Mouse (Mus musculus): ENCODE results near the gene Fbxw8. TPM values are rescaled to one million over a fixed set of nuclear protein-coding genes. Genes with fewer than 3 reads are reported as not detected.

Gene Fbxw8
- polyA plus RNA-seq, 1 experiment from 2014 or later: 18.0 TPM

GRCm38 (mm10) chr5:118123096-118123495, 32.2 kb downstream of the Fbxw8 start:
- Histone ChIP-seq H3K9me3 (replicated peaks) (no peaks in the 10 kb centered on the region), H3K4me1 (peaks cover 39% of the 10 kb centered on the region), H3K36me3 (peaks cover 29% of the 10 kb centered on the region), H3K4me2 (no peak overlapping the region), H3K9ac (replicated peaks) (no peak overlapping the region), H3K27me3 (replicated peaks) (no peaks in the 10 kb centered on the region), H3K27ac (replicated peaks) (no peak overlapping the region), H3K4me3 (replicated peaks) (no peak overlapping the region)
- no peak for ATAC-seq (ENCODE audit: low FRiP score)
- 67% methylated on average over 10 of the region's 10 CpGs for WGBS

GRCm38 (mm10) chr5:118121928-118122327, 33.3 kb downstream of the Fbxw8 start:
- Histone ChIP-seq H3K9me3 (replicated peaks) (no peaks in the 10 kb centered on the region), H3K4me1 (peaks cover 48% of the 10 kb centered on the region), H3K9ac (replicated peaks) (no peak overlapping the region), H3K36me3 (peaks cover 17% of the 10 kb centered on the region), H3K27ac (replicated peaks) (no peak overlapping the region), H3K4me3 (replicated peaks) (no peak overlapping the region), H3K4me2 (no peak overlapping the region), H3K27me3 (replicated peaks) (no peaks in the 10 kb centered on the region)
- ATAC-seq (ENCODE audit: low FRiP score): no peak
- WGBS: 96% methylated on average over 4 of the region's 4 CpGs

DNA sequence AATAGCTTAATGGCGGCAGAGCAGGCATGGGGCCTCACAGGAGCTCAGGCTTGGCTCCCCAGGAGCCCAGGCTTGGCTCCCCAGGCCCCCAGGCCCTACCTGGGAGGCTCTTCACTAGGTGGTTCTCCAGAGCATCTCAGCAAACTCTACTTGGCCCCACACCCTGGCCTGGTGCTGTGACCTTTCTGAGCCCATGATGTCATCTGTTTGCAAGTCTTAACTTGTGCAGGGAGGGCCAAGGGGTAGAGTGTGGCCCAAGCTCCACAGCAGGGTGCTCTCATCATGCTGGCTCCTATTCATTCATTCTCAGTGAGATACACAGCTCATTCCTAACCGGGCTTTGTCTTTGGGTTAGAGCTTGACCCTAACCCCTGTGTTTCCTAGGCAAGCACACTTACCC, 34.6 kb downstream of the Fbxw8 start:
- peaks cover 10% of the 10 kb centered on the region for H3K36me3 ChIP-seq
- no peaks in the 10 kb centered on the region for H3K9me3 ChIP-seq (replicated peaks)
- no peak overlapping the region for H3K9ac ChIP-seq (replicated peaks)
- peaks cover 61% of the 10 kb centered on the region for H3K4me1 ChIP-seq
- no peak overlapping the region for H3K4me3 ChIP-seq (replicated peaks)
- ATAC-seq (ENCODE audit: low FRiP score): no peak
- 39% methylated on average over 2 of the region's 2 CpGs for WGBS
- no peak overlapping the region for H3K4me2 ChIP-seq
- H3K27ac ChIP-seq (replicated peaks): no peak overlapping the region
- no peaks in the 10 kb centered on the region for H3K27me3 ChIP-seq (replicated peaks)

GRCm38 (mm10) chr5:118118922-118119321, 36.3 kb downstream of the Fbxw8 start:
- no peaks in the 10 kb centered on the region for H3K9me3 ChIP-seq (replicated peaks)
- WGBS: 30% methylated on average over 5 of the region's 5 CpGs
- 0 out of 2 replicates have a peak overlapping the region, but pooled peaks have one; percentile 21 for H3K9ac ChIP-seq (replicated peaks)
- no peaks in the 10 kb centered on the region for H3K27me3 ChIP-seq (replicated peaks)
- no peak overlapping the region for H3K4me3 ChIP-seq (replicated peaks)
- peak overlapping the region; percentile 7; the same call in 1 of the 2 replicates for H3K4me2 ChIP-seq
- H3K36me3 ChIP-seq: no peaks in the 10 kb centered on the region
- ATAC-seq (ENCODE audit: low FRiP score): peak; percentile 83
- peak overlapping the region; percentile 79 for H3K27ac ChIP-seq (replicated peaks)
- H3K4me1 ChIP-seq: peaks cover 61% of the 10 kb centered on the region

DNA sequence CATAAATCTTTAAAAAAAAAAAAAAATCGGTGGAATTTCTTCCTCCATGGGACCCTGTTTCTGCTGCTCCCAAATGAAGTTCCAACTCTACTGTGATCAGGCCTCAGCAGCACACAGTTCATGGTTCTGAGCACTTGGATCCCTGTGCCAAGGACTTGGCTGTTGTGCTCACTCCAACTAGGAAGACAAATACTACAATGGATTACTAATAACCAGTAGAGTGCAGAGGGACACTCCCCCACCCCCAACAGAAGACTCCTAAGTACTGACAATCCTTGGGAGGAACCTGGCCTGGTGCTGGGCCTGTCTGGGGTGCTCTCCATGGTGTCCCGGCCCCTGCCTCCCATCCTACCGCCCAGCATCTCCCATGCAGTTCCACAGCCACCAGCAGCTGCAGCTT, 36.9 kb downstream of the Fbxw8 start:
- Histone ChIP-seq H3K36me3 (no peaks in the 10 kb centered on the region), H3K9me3 (replicated peaks) (no peaks in the 10 kb centered on the region), H3K4me2 (peak overlapping the region; percentile 7; the same call in 1 of the 2 replicates), H3K9ac (replicated peaks) (0 out of 2 replicates have a peak overlapping the region, but pooled peaks have one; percentile 21), H3K27ac (replicated peaks) (peak overlapping the region; percentile 79), H3K4me3 (replicated peaks) (no peak overlapping the region), H3K27me3 (replicated peaks) (no peaks in the 10 kb centered on the region), H3K4me1 (peaks cover 59% of the 10 kb centered on the region)
- ATAC-seq (ENCODE audit: low FRiP score): no peak
- 75% methylated on average over 3 of the region's 3 CpGs for WGBS

DNA sequence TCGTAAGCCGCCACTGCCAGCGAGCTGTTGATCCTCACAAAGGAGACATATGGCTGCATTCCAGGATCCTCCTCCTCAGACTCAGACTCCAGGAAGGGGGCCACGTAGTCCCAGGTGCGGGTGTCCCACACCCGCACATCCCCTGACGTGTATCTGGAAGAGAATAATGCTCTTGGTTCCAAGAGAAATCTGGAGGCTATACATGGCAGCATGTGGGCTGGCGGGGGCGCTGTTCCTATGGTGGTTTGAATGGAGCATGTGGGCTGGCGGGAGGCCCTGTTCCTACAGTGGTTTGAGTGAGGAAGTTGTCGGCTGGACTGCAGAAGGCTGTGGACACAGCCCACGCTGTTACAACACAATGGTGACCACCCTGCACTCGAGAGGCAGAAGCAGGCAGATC, 41.6 kb downstream of the Fbxw8 start:
- H3K36me3 ChIP-seq: peaks cover 30% of the 10 kb centered on the region
- ATAC-seq (ENCODE audit: low FRiP score): no peak
- peaks cover 34% of the 10 kb centered on the region for H3K4me1 ChIP-seq
- no peak overlapping the region for H3K4me3 ChIP-seq (replicated peaks)
- no peak overlapping the region for H3K4me2 ChIP-seq
- H3K27me3 ChIP-seq (replicated peaks): no peaks in the 10 kb centered on the region; the same call in 1 of the 2 replicates
- H3K9ac ChIP-seq (replicated peaks): no peak overlapping the region
- H3K27ac ChIP-seq (replicated peaks): no peak overlapping the region
- H3K9me3 ChIP-seq (replicated peaks): no peaks in the 10 kb centered on the region
- 63% methylated on average over 13 of the region's 13 CpGs for WGBS

GRCm38 (mm10) chr5:118113043-118113442, 42.2 kb downstream of the Fbxw8 start:
- peaks cover 30% of the 10 kb centered on the region for H3K36me3 ChIP-seq
- no peak for ATAC-seq (ENCODE audit: low FRiP score)
- no peak overlapping the region for H3K9ac ChIP-seq (replicated peaks)
- no peak overlapping the region for H3K4me2 ChIP-seq
- H3K27me3 ChIP-seq (replicated peaks): no peaks in the 10 kb centered on the region; the same call in 1 of the 2 replicates
- H3K4me3 ChIP-seq (replicated peaks): no peak overlapping the region
- 89% methylated on average over 7 of the region's 7 CpGs for WGBS
- H3K27ac ChIP-seq (replicated peaks): no peak overlapping the region
- H3K4me1 ChIP-seq: peaks cover 34% of the 10 kb centered on the region
- H3K9me3 ChIP-seq (replicated peaks): no peaks in the 10 kb centered on the region

DNA sequence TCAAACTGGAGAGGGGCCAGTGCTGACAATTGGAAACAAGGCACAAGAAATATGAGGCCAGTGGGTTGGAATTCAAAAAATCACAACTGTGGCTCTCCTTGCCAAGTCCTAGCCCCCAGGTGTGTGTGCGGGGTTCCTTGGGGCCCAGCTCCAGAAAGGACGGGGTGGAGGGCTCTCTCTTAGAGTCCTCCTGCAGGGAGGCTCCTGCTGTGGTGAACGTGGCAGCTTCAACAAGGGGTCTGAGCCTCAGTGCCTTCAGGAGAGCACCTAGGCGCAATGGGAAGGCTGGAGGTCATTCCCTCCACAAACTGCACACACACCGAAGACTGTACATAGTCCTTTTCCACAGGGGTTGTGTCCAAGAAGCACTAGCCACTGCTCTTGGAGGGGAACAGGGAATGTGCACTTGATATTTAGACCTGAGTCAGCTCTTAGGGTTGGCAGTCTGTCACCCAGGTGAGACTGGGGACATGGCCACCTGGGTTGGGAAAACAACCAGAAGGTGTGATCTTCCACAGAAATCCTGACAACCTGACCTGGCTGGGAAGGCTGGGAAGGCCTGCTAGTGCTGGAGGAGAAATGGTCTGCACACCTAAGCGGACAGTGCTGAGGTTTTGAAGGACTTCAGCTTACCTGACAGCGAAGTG, 46.3 kb downstream of the Fbxw8 start:
- Histone ChIP-seq H3K4me2 (no peak overlapping the region), H3K27ac (replicated peaks) (peak overlapping the region; percentile 49; the same call in 1 of the 2 replicates), H3K4me3 (replicated peaks) (no peak overlapping the region), H3K27me3 (replicated peaks) (no peaks in the 10 kb centered on the region; the same call in 1 of the 2 replicates), H3K9me3 (replicated peaks) (no peaks in the 10 kb centered on the region), H3K4me1 (peaks cover 17% of the 10 kb centered on the region), H3K9ac (replicated peaks) (no peak overlapping the region), H3K36me3 (peaks cover 37% of the 10 kb centered on the region)
- 83% methylated on average over 7 of the region's 7 CpGs for WGBS
- no peak for ATAC-seq (ENCODE audit: low FRiP score)

DNA sequence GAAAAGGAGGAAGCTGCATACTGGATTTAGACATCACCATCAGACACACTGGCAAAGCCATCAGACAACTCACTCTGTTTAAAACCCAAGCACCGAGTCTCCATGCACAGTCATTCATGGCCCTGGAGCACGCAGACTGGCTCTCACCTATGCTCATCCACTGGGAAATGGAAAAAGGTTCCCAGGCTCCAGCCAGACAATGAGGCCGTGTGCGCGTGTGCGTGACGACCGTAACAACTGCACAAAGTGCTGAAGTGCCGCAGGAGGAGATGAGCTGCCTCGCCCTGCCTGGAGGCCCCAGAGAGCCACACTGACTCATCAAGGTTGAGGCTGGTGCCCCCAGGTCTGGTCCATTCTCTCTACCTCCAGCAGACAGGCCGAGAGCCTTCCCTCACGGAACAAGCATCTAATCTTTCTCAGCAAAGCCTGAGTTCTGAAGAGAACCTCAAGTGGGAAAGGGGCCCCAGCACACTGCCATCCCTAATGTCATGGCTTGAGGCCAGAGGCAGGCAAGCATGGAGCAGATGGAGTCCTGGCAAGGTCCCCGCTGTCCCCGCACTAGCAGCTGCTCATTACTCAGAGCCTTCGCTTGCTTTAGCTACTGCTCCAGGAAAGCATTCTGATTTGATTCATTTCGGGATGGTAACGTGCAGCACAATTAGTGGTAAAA, 47.0 kb downstream of the Fbxw8 start:
- WGBS: 49% methylated on average over 17 of the region's 17 CpGs
- ATAC-seq (ENCODE audit: low FRiP score): no peak; the same call in 1 of the 2 replicates
- Histone ChIP-seq H3K4me1 (peaks cover 17% of the 10 kb centered on the region), H3K4me3 (replicated peaks) (no peak overlapping the region), H3K36me3 (peaks cover 37% of the 10 kb centered on the region), H3K27me3 (replicated peaks) (no peaks in the 10 kb centered on the region; the same call in 1 of the 2 replicates), H3K9ac (replicated peaks) (no peak overlapping the region), H3K4me2 (no peak overlapping the region), H3K27ac (replicated peaks) (peak overlapping the region; percentile 49; the same call in 1 of the 2 replicates), H3K9me3 (replicated peaks) (no peaks in the 10 kb centered on the region)

DNA sequence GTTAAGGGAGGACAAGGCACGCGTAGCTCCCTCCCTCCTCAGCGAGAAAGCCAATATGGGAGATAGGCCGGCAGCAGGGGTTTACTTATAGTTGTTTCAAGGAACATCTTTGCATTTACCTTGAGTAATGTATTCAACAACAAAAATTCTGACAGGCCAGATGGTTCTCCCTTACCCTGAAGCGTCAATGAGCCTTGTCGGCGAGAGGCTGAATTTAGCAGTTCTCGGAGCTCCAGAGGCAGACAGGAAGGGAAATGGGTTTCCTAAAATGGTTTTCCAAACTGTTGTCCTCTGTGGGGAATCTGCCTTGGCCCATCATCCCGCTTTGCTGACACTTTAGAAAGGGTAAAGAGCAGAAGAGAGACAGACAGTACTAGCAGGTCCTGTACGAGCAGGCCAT, 48.6 kb downstream of the Fbxw8 start:
- H3K9me3 ChIP-seq (replicated peaks): no peaks in the 10 kb centered on the region
- peaks cover 30% of the 10 kb centered on the region for H3K36me3 ChIP-seq
- no peak overlapping the region for H3K4me3 ChIP-seq (replicated peaks)
- H3K4me2 ChIP-seq: no peak overlapping the region
- 86% methylated on average over 10 of the region's 10 CpGs for WGBS
- no peaks in the 10 kb centered on the region; the same call in 1 of the 2 replicates for H3K27me3 ChIP-seq (replicated peaks)
- ATAC-seq (ENCODE audit: low FRiP score): no peak
- no peak overlapping the region for H3K27ac ChIP-seq (replicated peaks)
- peaks cover 17% of the 10 kb centered on the region for H3K4me1 ChIP-seq
- no peak overlapping the region for H3K9ac ChIP-seq (replicated peaks)

DNA sequence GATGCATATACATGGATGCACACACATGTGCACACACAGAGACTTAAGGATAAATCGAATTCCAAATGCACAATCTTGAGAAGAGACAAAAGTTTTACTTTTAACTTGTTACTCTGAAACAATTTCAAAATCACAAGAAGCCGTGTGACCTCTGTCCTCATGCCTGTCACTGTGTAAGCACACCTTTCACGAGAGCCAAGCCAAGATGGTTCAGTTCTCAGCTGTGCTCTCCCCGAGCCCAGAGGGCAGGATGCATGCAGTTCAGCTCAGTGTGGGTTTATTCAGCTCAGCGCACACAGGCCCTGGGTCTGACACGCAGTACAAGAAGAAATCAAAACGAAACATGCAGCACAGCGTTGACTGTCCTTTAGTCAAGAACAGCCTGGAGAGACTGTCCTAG, 49.7 kb downstream of the Fbxw8 start:
- no peak overlapping the region for H3K4me3 ChIP-seq (replicated peaks)
- peaks cover 24% of the 10 kb centered on the region for H3K4me1 ChIP-seq
- WGBS: 84% methylated on average over 8 of the region's 8 CpGs
- no peak overlapping the region for H3K4me2 ChIP-seq
- H3K27me3 ChIP-seq (replicated peaks): no peaks in the 10 kb centered on the region; the same call in 1 of the 2 replicates
- no peak overlapping the region for H3K27ac ChIP-seq (replicated peaks)
- no peak for ATAC-seq (ENCODE audit: low FRiP score)
- no peak overlapping the region for H3K9ac ChIP-seq (replicated peaks)
- H3K9me3 ChIP-seq (replicated peaks): no peaks in the 10 kb centered on the region
- peaks cover 19% of the 10 kb centered on the region for H3K36me3 ChIP-seq

Measured in neural tube, embryonic 15.5 days (tissue).